Mouse (Mus musculus) C2C12 (cell line): Measurements from ENCODE around the gene Stxbp5l.

Experiments used
- CTCF ChIP-seq: IDR thresholded peaks from one replicate; pipeline ENCODE4 v1.5.1; 2011; ENCODE audit not compliant: control insufficient read depth, insufficient read depth, insufficient read length
- MYOD1 ChIP-seq: IDR thresholded peaks from one replicate; pipeline ENCODE4 v1.6.1; 2011; ENCODE audit warnings: low read depth; ENCODE audit not compliant: control insufficient read depth, insufficient read length

DNA sequence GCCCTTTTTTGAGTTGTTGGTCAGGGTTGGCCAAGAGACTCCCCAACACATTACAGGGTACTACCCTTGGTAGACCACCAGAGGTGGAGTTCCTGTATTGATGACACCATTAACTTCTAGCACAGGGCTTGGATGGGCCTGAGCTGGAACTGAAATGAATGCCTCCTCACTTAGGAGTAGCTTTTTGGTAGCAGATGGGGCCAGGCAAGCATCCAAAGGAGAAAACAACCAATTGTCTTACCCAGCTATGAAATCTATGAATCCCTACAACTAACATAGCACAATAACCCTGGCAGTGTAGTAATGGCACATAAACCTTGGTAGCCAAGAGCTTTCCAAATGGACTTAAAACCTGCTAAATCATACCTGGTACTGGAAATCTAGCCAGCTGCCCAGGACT, 111.1 kb downstream of the Stxbp5l start:
- TF ChIP-seq MYOD1 = no peak
- no peak for TF ChIP-seq CTCF
